Mouse (Mus musculus) spleen, adult 2 months (tissue): ENCODE results near the gene Srm.

Source experiments
- CTCF ChIP-seq: fragments of 200-500 bp; IDR thresholded peaks from 2 replicates; pipeline ENCODE4 v1.5.1; 2011; ENCODE audit warnings: mild to moderate bottlenecking, inconsistent platforms; ENCODE audit not compliant: insufficient read depth, insufficient read length, insufficient replicate concordance; ENCODE audit errors: extremely low read depth
- POLR2A ChIP-seq: fragments of 200-500 bp; IDR thresholded peaks from 2 replicates; pipeline ENCODE4 v1.6.1; 2011; ENCODE audit warnings: low read depth, low read length, inconsistent platforms

GRCm38 (mm10) chr4:148633395-148634061 is 42.2 kb downstream of the Srm start:
- TF ChIP-seq CTCF = no peak
- no peak for TF ChIP-seq POLR2A
